Mouse (Mus musculus): ENCODE data around the gene Grn. TPM values are rescaled to one million over a fixed set of nuclear protein-coding genes. Genes with fewer than 3 reads are reported as not detected.

Gene Grn
- polyA plus RNA-seq, 1 experiment from 2014 or later, result 215 TPM

- ATAC-seq (replicated peaks; ENCODE audit: extremely low read depth, insufficient read depth, low FRiP score), result no peak
- Histone ChIP-seq H3K9ac (ENCODE audit: low read length) (no peak overlapping the region), H3K4me3 (ENCODE audit: low read length) (no peak overlapping the region; the same call in 1 of the 2 replicates), H3K27me3 (ENCODE audit: control insufficient read depth, insufficient read depth, low read length) (peaks cover 54% of the 10 kb centered on the region), H3K4me1 (ENCODE audit: control insufficient read depth, insufficient read depth, low read length) (peaks cover 2% of the 10 kb centered on the region; the same call in 1 of the 2 replicates), H3K9me3 (replicated peaks; ENCODE audit: control insufficient read depth, low read length) (no peaks in the 10 kb centered on the region), H3K36me3 (ENCODE audit: control insufficient read depth, insufficient read depth) (peaks cover 16% of the 10 kb centered on the region), H3K4me2 (ENCODE audit: low read depth, low read length) (no peak overlapping the region), H3K27ac (ENCODE audit: low read length) (no peak overlapping the region)
- 17% methylated on average over 15 of the region's 15 CpGs for WGBS
These were observed 31.0 kb upstream of the Grn start for GRCm38 (mm10) chr11:102399107-102399506.

- 1% methylated on average over 34 of the region's 34 CpGs for WGBS
- H3K27me3 ChIP-seq (ENCODE audit: control insufficient read depth, insufficient read depth, low read length), result peaks cover 52% of the 10 kb centered on the region
- peak overlapping the region; percentile 38 for H3K4me3 ChIP-seq (ENCODE audit: low read length)
- no peak overlapping the region for H3K9ac ChIP-seq (ENCODE audit: low read length)
- H3K27ac ChIP-seq (ENCODE audit: low read length), result no peak overlapping the region
- H3K9me3 ChIP-seq (replicated peaks; ENCODE audit: control insufficient read depth, low read length), result no peaks in the 10 kb centered on the region
- H3K4me2 ChIP-seq (ENCODE audit: low read depth, low read length), result peak overlapping the region; percentile 54
- ATAC-seq (replicated peaks; ENCODE audit: extremely low read depth, insufficient read depth, low FRiP score), result no peak
- H3K36me3 ChIP-seq (ENCODE audit: control insufficient read depth, insufficient read depth), result peaks cover 16% of the 10 kb centered on the region
- H3K4me1 ChIP-seq (ENCODE audit: control insufficient read depth, insufficient read depth, low read length), result 0 out of 2 replicates have a peak, but pooled peaks cover 2% of the 10 kb centered on the region
These were observed 30.5 kb upstream of the Grn start for GRCm38 (mm10) chr11:102399610-102400072.

GRCm38 (mm10) chr11:102400513-102401084, 29.5 kb upstream of the Grn start:
- Histone ChIP-seq H3K4me3 (ENCODE audit: low read length) (no peak overlapping the region), H3K27ac (ENCODE audit: low read length) (no peak overlapping the region), H3K9me3 (replicated peaks; ENCODE audit: control insufficient read depth, low read length) (no peaks in the 10 kb centered on the region), H3K27me3 (ENCODE audit: control insufficient read depth, insufficient read depth, low read length) (peaks cover 44% of the 10 kb centered on the region), H3K36me3 (ENCODE audit: control insufficient read depth, insufficient read depth) (peaks cover 16% of the 10 kb centered on the region), H3K4me1 (ENCODE audit: control insufficient read depth, insufficient read depth, low read length) (peaks cover 6% of the 10 kb centered on the region), H3K9ac (ENCODE audit: low read length) (no peak overlapping the region), H3K4me2 (ENCODE audit: low read depth, low read length) (no peak overlapping the region)
- no peak for ATAC-seq (replicated peaks; ENCODE audit: extremely low read depth, insufficient read depth, low FRiP score)
- 21% methylated on average over 12 of the region's 12 CpGs for WGBS

GRCm38 (mm10) chr11:102401898-102402500, 28.1 kb upstream of the Grn start:
- Histone ChIP-seq H3K9ac (ENCODE audit: low read length) (no peak overlapping the region), H3K4me3 (ENCODE audit: low read length) (no peak overlapping the region), H3K27ac (ENCODE audit: low read length) (no peak overlapping the region), H3K36me3 (ENCODE audit: control insufficient read depth, insufficient read depth) (peaks cover 16% of the 10 kb centered on the region), H3K9me3 (replicated peaks; ENCODE audit: control insufficient read depth, low read length) (no peaks in the 10 kb centered on the region), H3K4me2 (ENCODE audit: low read depth, low read length) (no peak overlapping the region), H3K4me1 (ENCODE audit: control insufficient read depth, insufficient read depth, low read length) (peaks cover 16% of the 10 kb centered on the region), H3K27me3 (ENCODE audit: control insufficient read depth, insufficient read depth, low read length) (peaks cover 33% of the 10 kb centered on the region)
- WGBS, result 58% methylated on average over 12 of the region's 12 CpGs
- ATAC-seq (replicated peaks; ENCODE audit: extremely low read depth, insufficient read depth, low FRiP score), result no peak

GRCm38 (mm10) chr11:102403657-102404056, 26.5 kb upstream of the Grn start:
- ATAC-seq (replicated peaks; ENCODE audit: extremely low read depth, insufficient read depth, low FRiP score), result no peak
- Histone ChIP-seq H3K9me3 (replicated peaks; ENCODE audit: control insufficient read depth, low read length) (no peaks in the 10 kb centered on the region), H3K4me2 (ENCODE audit: low read depth, low read length) (no peak overlapping the region), H3K36me3 (ENCODE audit: control insufficient read depth, insufficient read depth) (peaks cover 16% of the 10 kb centered on the region), H3K27me3 (ENCODE audit: control insufficient read depth, insufficient read depth, low read length) (peaks cover 18% of the 10 kb centered on the region), H3K4me1 (ENCODE audit: control insufficient read depth, insufficient read depth, low read length) (peaks cover 14% of the 10 kb centered on the region), H3K9ac (ENCODE audit: low read length) (no peak overlapping the region), H3K27ac (ENCODE audit: low read length) (no peak overlapping the region), H3K4me3 (ENCODE audit: low read length) (no peak overlapping the region)
- 95% methylated on average over 11 of the region's 11 CpGs for WGBS

- H3K36me3 ChIP-seq (ENCODE audit: control insufficient read depth, insufficient read depth), result peaks cover 16% of the 10 kb centered on the region
- H3K27me3 ChIP-seq (ENCODE audit: control insufficient read depth, insufficient read depth, low read length), result peaks cover 11% of the 10 kb centered on the region
- no peak for ATAC-seq (replicated peaks; ENCODE audit: extremely low read depth, insufficient read depth, low FRiP score)
- H3K9ac ChIP-seq (ENCODE audit: low read length), result no peak overlapping the region
- 81% methylated on average over 18 of the region's 18 CpGs for WGBS
- H3K4me1 ChIP-seq (ENCODE audit: control insufficient read depth, insufficient read depth, low read length), result peaks cover 14% of the 10 kb centered on the region
- H3K4me2 ChIP-seq (ENCODE audit: low read depth, low read length), result no peak overlapping the region
- no peak overlapping the region for H3K4me3 ChIP-seq (ENCODE audit: low read length)
- H3K27ac ChIP-seq (ENCODE audit: low read length), result no peak overlapping the region
- no peaks in the 10 kb centered on the region for H3K9me3 ChIP-seq (replicated peaks; ENCODE audit: control insufficient read depth, low read length)
These were observed 25.7 kb upstream of the Grn start for GRCm38 (mm10) chr11:102404161-102405010.

GRCm38 (mm10) chr11:102405544-102406285, 24.4 kb upstream of the Grn start:
- H3K4me1 ChIP-seq (ENCODE audit: control insufficient read depth, insufficient read depth, low read length), result peaks cover 16% of the 10 kb centered on the region
- WGBS, result 83% methylated on average over 11 of the region's 11 CpGs
- no peak overlapping the region for H3K27ac ChIP-seq (ENCODE audit: low read length)

GRCm38 (mm10) chr11:102406401-102406800, 23.7 kb upstream of the Grn start:
- Histone ChIP-seq H3K4me3 (ENCODE audit: low read length) (peak overlapping the region; percentile 80), H3K27ac (ENCODE audit: low read length) (peak overlapping the region; percentile 96), H3K27me3 (ENCODE audit: control insufficient read depth, insufficient read depth, low read length) (no peaks in the 10 kb centered on the region), H3K9ac (ENCODE audit: low read length) (peak overlapping the region; percentile 96), H3K9me3 (replicated peaks; ENCODE audit: control insufficient read depth, low read length) (no peaks in the 10 kb centered on the region), H3K4me2 (ENCODE audit: low read depth, low read length) (peak overlapping the region; percentile 91), H3K4me1 (ENCODE audit: control insufficient read depth, insufficient read depth, low read length) (peaks cover 19% of the 10 kb centered on the region), H3K36me3 (ENCODE audit: control insufficient read depth, insufficient read depth) (peaks cover 16% of the 10 kb centered on the region)
- ATAC-seq (replicated peaks; ENCODE audit: extremely low read depth, insufficient read depth, low FRiP score), result no peak
- 10% methylated on average over 3 of the region's 3 CpGs for WGBS

More at GRCm38 (mm10) chr11:102405544-102406285, 24.4 kb upstream of the Grn start:
- Histone ChIP-seq H3K9ac (ENCODE audit: low read length) (peak overlapping the region; percentile 96), H3K27me3 (ENCODE audit: control insufficient read depth, insufficient read depth, low read length) (peaks cover under 1% of the 10 kb centered on the region; the same call in 1 of the 2 replicates), H3K36me3 (ENCODE audit: control insufficient read depth, insufficient read depth) (peaks cover 16% of the 10 kb centered on the region), H3K4me2 (ENCODE audit: low read depth, low read length) (peak overlapping the region; percentile 91), H3K4me3 (ENCODE audit: low read length) (peak overlapping the region; percentile 80), H3K9me3 (replicated peaks; ENCODE audit: control insufficient read depth, low read length) (no peaks in the 10 kb centered on the region)
- no peak for ATAC-seq (replicated peaks; ENCODE audit: extremely low read depth, insufficient read depth, low FRiP score)
